Mouse (Mus musculus): ENCODE measurements at regions not wholly inside any gene's neighbourhood (a gene's known extent, or its start where the extent isn't known, plus 50 kb on each side); places are given as distances from the start of the nearest gene placed in this dataset.
A peak's percentile ranks its signal among the peaks of the same experiment; 100 is the strongest.

DNA sequence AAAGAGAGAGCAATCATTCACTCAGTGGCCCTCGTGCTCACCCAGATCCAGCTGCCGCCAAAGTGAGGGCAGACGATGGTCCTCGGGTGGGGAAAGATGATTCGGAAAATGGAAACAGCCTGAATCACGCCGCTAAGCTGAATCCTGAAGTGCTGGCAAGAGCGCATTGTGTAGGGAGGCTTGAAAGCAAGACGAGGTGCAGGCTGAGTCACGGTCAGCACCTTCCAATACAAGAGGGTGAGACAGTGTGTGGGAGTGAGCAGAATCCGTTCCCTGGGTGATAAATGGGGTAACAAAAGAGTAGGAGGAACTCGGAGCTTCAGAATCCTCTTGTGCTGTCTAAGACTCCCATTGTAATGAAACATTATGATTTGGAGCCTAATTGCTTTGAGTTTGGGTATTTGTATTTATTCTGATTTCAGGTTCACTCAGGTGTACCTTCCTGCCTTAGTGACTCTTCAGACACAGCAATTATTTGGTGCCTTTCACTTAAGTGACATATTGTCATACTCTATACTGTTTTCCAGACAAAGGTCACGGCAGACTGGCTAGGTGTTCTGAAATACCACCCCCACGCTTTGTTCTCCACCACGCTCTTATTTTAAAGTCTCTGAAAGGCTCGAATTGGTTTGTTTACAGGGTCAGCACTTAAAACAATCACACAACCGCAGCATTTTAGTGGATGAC is 70.0 kb downstream of the Mbip start:
- no peak for DNase-seq (ENCODE audit: low read depth, low spot score)

DNA sequence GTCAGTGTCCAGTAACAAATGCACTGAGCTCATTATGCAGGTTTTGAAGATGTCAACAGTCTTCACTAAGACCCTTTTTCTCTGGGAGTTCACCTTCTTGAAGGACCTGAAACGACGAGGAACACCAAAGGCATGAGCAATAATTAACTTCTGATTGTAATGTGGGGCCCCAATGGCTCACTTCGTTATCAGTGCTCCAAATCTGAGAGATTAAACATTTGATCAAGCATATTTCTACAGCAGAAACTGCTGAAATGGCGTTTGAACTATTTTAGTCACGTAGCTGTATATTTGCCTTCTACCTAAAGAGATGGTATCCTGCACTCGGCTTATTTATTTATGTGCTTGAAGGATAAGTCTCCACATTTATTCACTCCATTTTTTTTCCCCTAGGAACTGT is 80.6 kb downstream of the Mbip start:
- DNase-seq (ENCODE audit: low read depth, low spot score) = no peak

DNA sequence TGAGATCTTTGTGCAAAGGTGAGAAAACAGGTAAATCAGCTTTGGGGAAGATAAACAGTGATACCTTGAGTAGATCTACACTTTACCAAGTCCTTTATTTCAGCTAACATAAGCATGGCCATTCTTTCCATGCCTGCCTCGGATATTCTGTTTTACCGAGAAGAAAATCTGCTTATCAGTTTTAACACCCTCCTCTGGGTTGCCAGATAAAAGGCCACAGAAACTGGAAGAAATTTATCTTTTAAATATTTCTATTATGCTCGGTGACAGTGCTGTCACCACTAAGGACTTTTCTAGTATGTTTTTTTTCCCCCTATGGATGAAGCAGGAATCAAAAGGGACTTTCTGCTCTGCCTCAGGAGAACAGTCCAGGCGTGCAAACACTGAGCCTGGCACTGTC is 84.2 kb downstream of the Mbip start:
- no peak for DNase-seq (ENCODE audit: low read depth, low spot score)

DNA sequence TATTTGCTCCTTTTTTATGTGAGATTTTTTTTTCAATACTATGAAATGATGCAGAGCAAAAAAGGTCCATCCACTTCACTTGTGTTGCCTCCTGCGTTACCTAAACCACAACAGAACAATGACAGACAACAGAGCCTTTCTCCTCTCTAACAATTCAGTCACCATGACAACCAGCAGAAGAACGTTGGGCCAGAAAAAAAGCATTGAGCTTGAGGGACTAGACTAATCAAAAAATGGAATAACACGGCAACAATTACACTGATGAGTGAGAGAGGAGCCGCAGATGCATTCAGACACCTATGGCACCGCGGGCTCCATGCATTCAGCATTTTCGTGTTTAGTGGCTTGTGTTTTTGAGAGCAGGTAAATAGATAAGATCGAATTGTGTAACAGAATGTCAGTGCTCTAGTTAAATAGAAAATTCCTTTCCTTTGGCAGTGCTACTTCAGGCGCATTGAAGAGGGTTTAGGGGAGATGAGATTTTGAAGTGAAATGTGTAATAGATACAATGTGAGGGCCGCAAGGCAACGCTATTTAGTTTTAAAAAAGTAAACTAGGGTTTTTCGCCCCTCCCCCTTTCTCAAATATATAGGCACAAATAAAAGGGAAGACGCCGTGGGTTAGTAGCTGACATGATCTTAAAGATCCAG is 87.2 kb downstream of the Mbip start:
- peak; percentile 42 for DNase-seq (ENCODE audit: low read depth, low spot score)

DNA sequence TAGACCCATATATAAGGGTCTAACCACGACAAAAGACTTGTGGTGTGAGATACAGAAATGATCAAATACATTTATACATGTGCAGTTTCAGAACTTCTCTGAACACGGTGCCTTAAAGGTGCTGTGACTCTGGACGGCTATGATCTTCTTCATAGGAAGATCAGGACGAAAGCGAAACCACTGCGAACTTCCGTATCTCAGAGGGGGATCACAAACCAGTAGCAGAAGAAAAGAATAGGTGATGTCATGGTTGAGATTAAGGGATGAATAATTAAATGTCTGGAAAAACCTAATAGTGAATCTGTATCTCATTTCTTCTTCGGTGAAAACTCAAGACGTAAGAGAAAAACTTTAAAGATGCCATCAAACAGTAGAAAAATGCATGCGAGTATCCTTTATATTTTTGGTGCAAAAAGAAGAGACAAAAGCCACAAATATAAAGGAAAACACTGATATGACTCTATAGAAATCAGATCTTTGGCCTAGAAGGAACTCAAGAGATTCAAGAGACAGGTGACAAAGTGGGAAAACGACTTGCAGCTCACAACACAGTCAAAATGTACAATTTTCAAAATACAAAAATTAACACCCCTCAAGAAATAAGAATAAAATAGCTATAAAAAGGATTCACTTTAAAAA is 89.3 kb downstream of the Mbip start:
- DNase-seq (ENCODE audit: low read depth, low spot score) = no peak

DNA sequence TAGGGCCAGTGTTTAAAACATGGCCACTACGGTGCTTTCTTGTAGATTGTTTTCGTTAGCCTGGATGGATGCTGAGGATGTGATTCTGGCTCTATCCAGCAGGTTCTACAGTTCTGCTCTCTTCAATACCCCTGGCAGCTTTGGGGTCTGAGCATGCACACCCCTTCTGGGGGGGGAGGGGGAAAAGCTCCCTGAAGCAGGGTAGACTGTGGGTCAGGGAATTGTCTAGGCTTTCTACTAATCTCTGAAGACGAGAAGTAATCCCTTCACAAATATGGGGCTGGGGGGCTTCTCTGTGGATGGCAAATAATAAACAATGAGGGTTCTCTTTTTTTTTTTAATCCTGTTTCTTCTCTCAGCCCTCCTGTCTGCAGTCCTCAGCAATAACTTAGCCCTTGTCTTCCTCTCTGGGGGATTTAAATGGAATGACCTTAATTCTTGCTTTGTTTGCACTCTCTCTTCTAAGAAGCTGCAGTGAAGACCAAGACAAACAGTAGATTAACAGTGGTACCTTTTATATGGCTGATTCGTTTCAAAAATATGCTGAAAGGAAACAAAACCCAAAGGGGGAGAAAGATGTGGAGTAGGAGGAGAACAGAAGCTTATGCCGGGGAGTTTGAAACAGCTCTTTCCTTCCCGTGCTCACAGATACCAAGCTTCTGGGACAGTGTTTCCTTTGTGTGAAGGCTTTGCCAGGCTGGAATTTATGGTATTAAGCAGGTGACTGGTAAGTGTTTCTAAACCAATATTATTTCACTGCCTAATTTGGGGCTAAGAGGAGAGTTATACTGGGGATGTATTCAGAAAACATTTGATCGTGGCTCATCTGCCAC is 92.9 kb downstream of the Mbip start:
- no peak for DNase-seq (ENCODE audit: low read depth, low spot score)

DNA sequence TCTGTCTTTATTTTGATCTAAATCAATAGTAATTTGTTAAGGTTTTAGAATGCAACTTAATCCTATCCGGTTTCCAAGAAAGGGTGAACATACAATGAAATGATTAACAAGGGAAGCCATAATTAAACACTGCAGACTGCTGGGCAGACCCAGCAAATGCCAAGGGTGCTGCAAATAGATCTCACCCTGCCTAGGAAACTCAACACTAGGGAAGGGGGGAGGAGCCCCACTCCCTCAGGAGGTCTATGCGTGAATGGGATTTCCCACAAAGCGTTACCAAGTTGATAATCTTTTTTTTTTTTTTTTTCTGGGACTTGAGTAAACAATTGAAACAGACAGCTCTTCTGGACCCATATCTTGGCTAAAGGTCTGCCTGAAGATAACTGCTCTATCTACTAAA is 95.4 kb downstream of the Mbip start:
- no peak for DNase-seq (ENCODE audit: low read depth, low spot score)

DNA sequence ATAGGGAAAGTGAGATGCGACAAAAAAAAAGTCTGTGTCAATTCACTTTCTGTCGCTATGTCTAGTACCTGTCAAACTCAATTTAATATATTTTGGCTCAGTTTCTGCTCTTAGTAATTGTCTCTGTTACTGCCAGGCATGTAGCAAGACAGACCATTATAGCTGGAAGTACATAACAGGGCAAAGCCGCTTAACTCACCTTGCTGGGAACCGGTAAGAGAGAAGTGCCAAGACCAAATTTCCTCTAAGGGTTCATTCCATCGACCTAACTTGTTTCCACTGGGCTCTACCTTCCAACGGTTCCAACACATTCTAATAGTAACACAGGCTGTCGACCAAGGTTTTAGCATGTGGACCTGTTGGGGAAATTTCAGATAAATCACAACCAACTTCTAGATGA is 99.3 kb downstream of the Mbip start:
- no peak for DNase-seq (ENCODE audit: low read depth, low spot score)

DNA sequence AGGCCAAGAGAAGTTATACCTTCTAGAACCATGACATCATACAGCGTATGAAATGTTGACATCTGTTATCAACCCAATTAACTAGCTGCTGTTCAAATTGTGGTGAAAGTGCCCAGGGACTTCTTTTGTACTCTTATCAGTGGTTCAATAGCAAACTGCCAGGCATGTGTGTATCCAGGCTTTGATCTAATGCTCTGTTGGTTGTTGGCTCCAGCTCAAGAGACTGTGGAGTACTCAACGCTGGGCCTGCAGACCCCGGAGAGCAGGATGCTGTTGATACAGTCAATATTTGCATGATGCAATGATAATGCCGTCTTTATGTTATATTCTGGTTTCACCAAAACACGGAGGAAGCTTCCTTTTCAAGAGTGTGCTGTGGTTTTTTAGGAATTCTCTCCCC is 102.9 kb downstream of the Mbip start:
- no peak for DNase-seq (ENCODE audit: low read depth, low spot score)

DNA sequence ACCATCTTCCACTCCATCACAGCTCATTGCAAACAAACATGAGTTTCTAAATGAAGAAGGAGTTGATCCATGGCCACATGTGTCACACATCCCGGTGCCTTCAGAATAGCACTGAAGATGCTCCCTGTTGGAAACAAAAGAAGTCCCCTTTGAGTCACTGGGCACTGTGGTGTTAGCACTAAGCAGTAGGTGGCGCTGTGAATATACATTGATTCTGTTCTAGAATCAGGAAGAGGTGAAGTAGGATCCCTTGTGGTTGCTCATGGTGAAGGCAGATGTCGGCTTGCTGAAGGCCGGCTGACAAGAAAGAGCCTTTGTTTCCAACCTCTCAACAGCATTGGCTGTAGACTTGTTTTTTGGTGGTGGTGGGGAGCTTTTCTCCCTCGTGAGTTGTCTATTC is 104.0 kb downstream of the Mbip start:
- peak; percentile 67 for DNase-seq (ENCODE audit: low read depth, low spot score)

DNA sequence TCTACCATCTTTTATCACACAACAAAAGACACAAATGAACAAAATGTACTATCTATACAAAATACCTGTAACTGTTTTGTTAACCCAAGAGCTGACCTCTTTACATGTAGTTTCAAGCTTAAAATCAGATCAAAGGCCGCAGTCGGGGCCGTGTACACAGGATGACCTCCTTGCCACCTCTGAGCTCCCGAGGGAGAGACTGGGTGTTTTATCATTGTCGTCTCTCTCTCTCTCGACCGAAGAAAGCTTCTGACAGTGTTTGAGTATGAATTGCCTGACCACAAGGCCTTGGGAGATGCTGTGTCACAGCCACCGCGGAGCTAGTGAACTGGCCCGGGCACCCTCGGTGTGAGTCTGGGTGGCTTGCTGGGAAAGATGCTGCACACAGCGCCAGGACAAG is 105.5 kb downstream of the Mbip start:
- DNase-seq (ENCODE audit: low read depth, low spot score) = peak; percentile 52

DNA sequence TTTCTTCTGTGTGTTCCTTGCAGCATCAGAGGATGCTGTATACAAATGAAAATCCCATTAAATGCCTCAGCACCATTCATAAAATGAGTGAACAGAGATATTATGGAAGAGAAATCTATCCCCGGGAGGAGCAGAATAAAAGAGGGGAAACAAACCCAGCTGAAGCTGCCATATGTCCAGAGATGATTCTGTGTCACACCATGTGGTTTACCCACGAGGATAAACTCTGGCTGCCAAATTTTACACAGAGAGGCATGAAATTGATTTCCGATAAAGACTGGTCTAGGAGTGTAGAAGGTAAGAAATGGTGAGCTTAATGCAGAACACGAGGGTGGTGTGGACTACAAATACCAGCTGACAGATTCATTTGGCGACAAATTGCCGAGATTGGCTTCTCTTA is 111.1 kb downstream of the Mbip start:
- no peak for DNase-seq (ENCODE audit: low read depth, low spot score)

DNA sequence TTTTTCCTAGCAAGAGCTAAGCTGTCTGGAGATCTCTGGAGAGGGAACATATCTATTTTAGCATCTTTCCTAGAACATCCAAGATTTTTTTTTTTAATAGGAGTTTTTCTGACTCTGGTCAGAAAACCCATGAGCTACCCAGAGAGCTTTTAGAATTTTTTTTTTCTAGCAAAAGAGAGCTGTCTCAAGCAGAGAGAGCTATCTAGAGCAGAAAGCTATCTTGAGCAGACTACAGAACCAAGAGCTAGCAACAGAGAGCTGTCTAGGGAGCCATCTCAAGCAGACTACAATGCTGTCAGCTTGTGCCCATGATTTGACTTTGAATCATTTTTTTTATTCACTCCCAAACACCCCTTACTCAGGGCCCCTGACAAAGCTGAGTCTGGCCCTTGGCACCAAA is 112.5 kb downstream of the Mbip start:
- no peak for DNase-seq (ENCODE audit: low read depth, low spot score)

DNA sequence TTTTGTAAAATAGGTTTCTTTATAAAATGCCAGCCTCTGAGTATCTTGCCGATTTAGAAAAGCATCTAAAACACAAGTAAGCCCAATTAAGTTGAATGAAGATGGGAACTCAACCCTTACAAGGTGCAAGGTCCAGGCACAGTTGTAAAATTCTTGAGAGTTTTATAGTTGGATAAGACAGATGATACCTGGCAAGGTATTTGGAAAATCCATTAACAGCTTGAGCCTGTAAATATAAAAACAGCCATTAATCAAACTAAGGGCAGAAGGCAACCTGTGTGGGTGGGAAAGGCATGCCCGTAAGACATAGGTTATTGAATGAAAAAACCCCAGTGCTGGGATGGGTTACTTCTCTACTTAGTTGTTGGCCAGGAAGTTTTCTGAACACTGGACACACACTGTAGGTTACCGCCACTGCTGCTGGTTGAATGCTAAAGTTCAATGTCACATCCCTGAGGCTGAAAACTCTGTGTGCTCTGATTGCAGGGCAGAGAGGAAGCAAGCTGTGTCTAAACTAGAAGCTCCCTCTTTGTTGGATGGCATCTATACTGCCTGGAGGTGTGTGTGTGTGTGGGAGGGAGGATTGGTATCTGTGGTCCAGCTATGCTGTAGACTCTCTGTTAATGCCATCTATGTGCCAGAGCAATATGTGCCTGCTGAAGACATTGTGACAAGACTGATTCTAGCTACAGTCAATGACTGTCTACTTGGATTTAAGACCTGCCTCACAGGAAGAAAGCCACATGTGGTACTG is 121.4 kb downstream of the Mbip start:
- no peak for DNase-seq (ENCODE audit: low read depth, low spot score)

DNA sequence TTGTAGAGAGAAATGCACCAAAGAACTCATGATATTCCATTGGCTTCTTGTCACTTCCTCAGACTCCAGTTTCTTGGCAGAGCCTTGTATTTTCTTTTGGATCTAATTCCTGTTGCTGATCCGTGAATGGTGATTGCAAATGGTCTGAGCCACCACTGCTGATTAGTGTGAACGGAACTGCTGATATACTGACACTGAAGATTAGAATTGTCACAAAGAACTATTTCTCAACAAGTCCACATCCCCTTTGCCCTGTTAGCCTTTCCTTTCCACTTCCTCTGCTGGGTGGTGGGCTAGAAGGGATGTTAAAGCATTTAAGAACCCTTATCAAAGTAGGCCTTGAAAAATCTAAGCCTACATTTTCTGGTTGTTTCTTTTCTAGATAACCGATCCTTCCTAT is 152.2 kb downstream of the Mbip start:
- DNase-seq (ENCODE audit: low read depth, low spot score) = no peak

DNA sequence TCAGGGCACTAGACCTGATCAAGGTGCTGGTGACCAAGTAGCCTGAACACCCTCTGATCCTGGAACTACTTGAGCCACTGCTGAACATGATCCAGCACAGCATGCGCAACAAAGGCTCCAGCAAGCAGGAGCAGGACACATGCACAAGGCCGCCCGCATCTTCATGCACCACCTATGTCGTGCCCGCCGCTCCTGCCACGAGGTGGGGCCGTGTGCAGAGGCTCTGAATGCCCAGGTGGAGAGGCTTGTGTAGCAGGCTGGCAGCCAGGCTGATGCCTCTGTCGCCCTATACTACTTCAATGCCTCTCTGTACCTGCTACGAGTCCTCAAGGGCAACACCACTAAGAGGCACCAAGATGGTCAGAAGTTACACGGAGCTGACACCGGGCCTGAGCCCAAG is 156.1 kb downstream of the Mbip start:
- DNase-seq (ENCODE audit: low read depth, low spot score) = no peak

DNA sequence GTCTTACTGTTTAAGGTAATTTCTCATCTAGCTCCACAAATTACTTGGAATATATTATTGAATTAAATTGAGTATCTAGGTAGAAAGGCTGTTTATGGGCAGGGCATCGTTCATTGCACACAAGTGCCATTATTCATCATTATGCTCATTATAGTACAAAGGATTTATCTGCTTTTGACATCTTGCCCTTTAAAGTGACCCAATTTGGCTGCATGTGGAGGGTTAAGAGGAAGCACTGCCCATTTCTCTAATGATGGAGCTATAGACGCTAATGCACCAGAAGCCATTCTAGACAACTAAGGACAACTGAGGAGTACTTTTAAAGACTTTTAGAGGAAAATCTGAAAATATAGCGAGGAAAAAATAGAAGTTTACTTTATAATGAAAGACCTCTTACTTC is 185.0 kb downstream of the Mbip start:
- DNase-seq (ENCODE audit: low read depth, low spot score) = no peak

DNA sequence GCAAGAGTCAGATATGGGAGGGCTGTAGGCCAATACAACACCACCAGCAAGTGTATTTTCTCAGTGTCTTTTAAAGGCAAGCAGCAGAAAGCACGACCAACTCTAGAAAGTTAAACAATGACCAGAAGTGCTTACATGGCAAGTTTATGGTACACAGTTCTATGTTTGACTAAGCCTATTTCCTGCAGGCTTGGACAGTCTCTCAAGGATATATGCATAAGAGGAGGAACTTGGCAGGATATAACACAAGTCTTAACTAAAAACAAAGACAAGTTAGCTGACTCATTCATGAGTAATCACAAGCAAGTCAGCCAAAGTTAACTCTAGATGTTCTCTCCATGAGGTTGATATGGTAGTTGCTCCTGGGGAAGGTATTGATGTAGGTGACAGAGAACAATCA is 201.3 kb downstream of the Mbip start:
- no peak for DNase-seq (ENCODE audit: low read depth, low spot score)

DNA sequence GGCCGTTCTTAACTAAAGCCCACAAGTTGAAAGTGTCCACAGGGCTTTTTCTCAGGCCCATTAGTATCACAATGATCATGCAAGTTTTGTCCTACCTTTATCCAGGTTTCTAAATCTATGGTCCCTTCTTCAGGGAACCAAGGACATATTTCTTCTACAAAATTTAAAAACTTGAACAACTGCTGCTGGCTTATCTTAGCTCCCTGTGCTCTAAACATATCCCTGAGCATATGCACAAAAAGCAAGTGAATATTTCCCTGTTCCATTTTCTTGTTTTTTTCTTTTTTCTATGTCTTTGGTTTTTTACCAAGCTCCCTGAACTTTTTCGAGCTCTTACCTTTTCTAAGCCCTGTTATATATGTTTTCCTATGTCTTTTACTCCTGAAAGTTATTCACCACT is 201.9 kb downstream of the Mbip start:
- no peak for DNase-seq (ENCODE audit: low read depth, low spot score)

DNA sequence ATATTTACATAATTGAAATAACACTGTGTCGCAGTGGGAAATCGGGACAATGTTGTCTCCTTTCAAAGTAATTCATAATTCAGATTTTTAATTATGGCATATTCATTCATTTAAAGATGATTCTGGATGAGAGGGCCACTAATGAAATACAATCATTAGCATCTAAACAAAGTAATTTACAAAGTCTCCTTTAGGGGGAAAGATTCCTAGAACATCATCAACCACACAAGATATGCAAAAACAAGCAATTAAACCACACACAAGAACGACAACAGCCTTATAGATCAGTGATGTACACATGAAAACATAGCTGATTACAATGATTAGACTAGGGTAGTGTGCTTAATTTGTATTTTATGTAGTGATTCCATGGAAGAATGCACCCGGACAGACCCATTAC is 231.2 kb downstream of the Mbip start:
- no peak for DNase-seq (ENCODE audit: low read depth, low spot score)

DNA sequence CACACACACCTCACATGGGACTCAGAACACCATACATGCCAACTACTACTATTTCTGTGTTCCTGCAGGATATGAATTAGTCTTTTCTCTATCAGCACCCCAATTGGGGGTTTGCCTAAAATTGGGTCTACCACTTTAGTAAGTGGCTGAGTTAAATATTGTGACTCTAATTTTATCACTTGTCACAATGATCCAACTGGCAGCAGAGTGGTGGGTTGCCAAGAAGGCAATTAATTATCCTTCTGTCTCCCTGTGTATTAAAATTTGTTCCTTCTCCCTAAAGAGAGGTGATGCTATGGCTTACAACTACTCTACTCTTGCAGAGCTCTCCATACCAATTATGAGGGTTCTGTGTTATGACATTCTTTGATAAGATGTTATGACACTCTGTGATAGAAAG is 245.3 kb downstream of the Brms1l start:
- no peak for DNase-seq (ENCODE audit: low read depth, low spot score)

DNA sequence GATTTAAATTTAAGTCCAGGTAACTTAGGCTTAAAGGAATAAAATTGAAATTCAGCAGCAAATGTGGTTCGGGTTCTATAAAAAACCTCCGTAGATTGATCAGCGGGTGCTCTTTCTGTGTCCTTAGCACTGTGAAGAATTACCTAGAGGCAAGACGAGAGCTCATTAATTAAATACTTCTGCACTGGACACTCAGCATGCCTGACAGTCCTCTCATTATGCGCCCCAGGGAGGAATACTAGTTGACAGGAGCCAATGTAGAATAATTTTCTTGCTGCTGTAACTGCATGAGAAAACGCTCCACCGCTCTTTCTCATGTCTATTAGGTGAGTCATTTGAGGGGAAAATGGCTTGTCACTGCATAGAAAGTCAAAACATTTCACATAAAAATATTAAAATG is 228.1 kb downstream of the Brms1l start:
- no peak for DNase-seq (ENCODE audit: low read depth, low spot score)

Data from mesoderm, embryonic 11.5 days (tissue).